Mouse (Mus musculus) CD4-positive, CD25-positive, alpha-beta regulatory T cell, adult 2 months (primary cell): Measurements from ENCODE around the gene Adgrb2.

ENCODE experiments used
- DNase-seq: peaks from one replicate; pipeline ENCODE4 v3.0.0-alpha.2; 2012; ENCODE audit warnings: low read depth, low spot score

Adgrb2 gene

DNA sequence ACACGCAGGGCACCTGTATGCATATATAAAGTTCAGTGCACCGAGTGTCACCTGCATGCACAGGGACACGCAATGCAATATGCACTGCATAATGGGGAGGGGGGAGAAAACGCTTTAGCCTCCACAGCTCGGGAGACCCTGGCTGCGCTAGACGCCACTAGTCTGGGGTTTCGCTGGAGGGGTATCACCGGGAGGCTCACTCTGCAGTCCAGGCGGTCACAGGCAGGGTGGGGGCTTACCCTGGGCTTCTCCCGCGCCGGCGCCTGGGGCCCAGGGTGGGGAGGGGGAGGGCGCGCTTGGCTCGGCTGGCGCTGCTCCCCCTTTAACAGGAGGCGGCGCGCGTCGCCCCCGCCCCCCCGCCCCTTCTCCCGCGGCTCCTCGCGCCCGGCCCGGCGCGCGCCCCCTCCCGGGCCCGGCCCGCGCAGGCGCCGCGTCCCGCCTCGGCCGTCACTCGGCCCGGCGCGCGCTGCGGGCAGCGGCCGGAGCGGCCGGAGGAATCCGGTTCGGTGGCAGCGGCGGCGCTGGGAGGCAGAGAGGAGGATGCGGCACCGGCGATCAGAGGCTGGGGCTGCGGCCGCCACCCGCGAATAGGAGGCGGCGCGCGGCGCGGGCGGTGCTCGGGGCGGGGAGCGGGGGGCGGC is at the start of gene Adgrb2:
TSS of gene Adgrb2 (plus strand) at position 450 of the 641 bp plus-strand sequence.
- DNase-seq, result peak; percentile 41

DNA sequence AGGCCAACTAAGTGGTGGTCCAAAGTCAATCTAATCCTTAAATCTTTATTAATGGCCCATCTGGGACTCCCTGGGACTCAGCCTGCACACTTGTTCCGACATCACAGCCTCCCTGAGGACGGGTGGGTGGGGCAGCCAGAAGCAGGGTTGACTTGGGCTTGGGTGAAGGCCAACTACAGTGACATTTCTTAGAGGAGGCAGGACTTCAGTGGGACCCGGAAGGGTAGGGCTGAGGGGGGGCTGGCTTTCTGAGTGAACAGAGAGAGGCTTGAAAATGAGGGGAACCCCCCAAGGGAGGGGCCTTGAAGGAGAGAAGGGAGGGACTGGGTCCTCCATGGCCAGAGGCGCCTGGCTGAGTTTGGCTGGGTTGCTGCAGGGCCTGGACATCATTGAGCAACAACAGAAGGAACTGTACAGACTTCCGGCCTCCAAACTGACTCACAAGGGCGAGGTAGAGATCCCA is 33.3 kb upstream of the Adgrb2 start:
- no peak for DNase-seq

GRCm38 (mm10) chr4:129952241-129952810 is 32.3 kb upstream of the Adgrb2 start:
- DNase-seq, result no peak

DNA sequence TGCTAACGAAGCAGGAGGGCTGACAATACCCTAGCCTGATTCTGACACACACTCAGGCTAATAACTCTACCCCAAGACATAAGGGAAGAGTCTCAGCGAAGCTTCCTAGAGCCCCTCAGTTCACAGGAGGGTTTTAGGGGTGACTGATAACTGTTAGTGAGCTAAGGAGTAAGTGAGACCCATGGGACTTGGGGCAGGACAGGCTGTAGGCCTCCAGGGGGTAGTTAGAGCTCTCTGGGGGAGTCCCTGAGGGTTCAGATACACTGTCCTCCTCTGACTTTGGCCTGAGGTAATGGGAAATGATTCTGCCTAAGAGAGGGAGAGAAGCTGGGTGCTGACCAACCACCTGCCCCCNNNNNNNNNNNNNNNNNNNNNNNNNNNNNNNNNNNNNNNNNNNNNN is 30.1 kb upstream of the Adgrb2 start:
- no peak for DNase-seq

GRCm38 (mm10) chr4:129960180-129960944 is 24.3 kb upstream of the Adgrb2 start:
- peak; percentile 63 for DNase-seq

- DNase-seq, result no peak
Measured at GRCm38 (mm10) chr4:129965294-129965693, 19.4 kb upstream of the Adgrb2 start.

DNA sequence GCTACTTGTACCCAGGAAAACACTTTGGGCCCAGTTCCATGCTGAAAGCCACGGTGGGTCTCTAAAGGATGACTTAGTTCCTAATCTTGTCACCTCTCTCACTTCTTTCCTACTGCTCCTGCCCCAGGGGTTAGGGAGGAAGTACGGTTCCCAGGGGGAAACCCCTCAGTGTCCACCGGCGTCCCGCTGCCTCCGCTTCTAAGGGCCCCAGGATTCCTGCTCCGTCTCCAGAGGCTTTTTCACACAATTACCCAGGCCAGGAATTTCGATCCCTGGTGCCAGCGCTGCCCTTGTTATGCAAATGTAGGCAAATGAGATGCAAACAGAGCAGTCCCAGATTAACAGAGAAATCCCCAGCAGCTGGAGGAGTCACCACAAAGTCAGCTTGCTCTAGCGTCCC is 18.5 kb upstream of the Adgrb2 start:
- DNase-seq, result no peak

- no peak for DNase-seq
Measured at GRCm38 (mm10) chr4:129967024-129968014, 17.4 kb upstream of the Adgrb2 start.

DNA sequence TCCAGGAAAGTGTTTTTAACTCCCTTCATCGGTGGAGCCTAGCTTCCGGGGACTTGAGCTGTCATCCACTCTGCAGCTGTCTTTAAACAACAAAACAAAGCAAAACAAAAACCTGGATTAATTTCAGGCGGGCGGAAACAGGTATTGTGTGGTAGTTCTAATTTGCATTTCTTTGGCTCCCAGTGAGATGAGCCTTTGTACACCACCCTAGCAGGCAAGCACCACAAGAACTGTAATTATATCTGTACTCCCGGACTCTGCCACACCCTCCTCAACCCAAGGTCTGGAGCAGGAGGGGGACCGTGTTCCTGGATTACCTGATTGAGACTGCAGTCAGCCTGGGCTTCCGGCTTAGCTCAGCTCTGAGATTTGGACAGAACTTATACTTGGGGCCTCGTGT is 14.5 kb upstream of the Adgrb2 start:
- DNase-seq, result no peak

GRCm38 (mm10) chr4:129970861-129971260 is 13.8 kb upstream of the Adgrb2 start:
- DNase-seq, result no peak

GRCm38 (mm10) chr4:129971989-129972388 is 12.7 kb upstream of the Adgrb2 start:
- DNase-seq, result no peak

- no peak for DNase-seq
Measured at GRCm38 (mm10) chr4:129974285-129974684, 10.4 kb upstream of the Adgrb2 start.

DNA sequence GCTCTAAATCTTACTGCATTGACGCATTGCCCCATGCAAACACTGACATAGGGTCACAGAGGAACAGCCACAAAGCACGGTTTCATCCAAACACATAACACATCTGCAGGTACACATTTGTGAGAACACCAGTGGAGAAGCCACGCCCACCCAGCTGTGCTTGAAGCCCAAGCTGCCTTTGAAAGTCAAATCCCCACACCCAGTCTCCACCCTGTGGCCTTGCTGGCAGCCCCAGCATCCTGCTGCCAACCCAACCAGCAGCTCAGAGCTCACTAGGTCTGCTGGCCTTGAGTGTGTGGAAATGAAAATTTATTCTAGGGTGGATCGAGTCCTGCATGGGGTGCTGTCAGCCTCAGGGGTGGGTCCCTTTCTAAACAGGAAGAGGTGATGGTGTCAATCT is 7.4 kb upstream of the Adgrb2 start:
- DNase-seq, result no peak

DNA sequence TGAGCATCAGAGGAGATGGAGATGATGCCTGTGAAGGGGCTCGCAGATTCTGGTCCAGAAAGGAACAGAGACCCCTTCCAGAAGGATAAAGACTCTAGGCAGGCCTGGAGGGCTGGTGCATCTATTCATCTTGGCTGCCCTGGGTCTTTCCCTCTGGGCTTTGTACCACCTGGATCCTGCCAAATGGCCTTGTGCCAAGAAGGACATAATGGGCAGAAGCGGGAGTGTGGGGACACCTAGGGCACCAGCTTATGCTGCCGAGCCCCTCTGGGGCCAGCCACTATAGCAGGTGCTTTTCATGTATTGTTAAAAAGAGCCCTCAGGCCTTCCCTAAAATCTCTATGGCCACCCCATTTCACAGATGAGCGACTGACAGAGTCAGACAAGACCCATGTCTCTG is 6.4 kb upstream of the Adgrb2 start:
- no peak for DNase-seq

DNA sequence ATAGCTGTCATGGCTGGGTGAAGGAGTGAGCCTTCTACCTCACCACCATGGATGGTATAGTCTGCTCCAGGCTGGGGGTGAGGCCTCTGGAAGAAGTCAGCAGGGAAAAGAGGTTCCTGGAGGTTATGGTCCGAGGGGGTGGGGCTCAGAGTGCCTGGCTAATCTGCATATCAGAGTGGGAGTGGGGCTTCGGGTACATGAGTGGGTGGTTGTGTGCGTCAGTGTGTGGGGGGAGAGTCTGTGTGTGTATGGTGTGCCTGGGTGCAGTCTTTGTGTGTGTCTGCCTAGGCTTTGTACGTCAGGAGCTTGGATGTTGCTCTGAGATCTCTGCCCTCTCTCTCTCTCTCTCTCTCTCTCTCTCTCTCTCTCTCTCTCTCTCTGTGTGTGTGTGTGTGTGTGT is 5.7 kb upstream of the Adgrb2 start:
- DNase-seq, result no peak

DNA sequence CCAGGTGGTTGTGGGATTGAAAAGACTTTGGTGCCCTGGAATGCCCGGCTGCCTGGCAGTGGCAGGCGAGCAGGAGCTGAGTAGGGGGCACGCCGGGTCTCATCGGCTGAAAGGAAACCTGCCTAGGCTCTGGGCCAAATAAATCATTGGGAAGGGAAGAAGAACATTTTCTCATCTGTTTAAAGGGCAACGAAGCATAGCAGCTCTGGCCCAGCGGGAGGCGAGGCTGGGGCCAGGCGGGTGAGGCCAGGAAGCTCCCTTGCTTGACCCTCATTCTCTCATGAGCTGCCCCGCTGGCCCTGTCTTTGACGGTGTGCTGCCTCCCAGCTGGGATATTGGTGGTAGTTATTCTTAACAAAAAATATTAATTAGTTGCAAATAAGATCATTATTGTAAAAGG is 3.0 kb upstream of the Adgrb2 start:
- DNase-seq, result no peak

- no peak for DNase-seq
Measured at GRCm38 (mm10) chr4:129983046-129983445, 1.6 kb upstream of the Adgrb2 start.

DNA sequence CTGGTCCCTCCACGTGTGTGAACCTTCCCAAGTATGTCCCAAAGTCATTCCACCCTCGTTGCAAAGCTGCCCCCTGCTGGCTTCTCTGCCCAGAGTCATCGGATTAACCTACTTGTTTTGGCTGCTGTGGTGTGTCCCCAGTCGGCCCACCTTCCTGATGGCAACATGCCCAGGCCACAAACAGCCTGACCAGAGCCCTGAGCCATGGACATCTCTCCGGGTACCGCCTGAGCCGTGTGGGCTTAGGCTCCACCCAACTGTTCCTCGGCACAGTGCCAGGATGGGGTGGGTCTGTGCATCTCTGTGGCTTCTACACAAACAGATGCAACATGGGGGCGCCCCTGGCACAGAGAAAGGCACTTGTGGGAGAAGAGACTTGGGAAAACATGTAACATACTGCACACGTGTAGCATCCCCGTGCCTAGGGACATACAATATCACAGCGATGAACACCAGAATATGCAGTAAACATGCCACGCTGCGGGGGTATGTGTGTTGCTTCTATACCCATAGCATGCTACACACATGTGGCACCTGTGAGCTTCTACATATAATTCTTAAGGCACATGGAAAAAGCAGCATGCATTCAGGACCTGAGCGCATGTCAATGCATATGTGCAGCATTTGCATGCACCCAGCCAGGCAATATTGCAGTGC is 778 bp upstream of the Adgrb2 start:
- DNase-seq, result peak; percentile 53

DNA sequence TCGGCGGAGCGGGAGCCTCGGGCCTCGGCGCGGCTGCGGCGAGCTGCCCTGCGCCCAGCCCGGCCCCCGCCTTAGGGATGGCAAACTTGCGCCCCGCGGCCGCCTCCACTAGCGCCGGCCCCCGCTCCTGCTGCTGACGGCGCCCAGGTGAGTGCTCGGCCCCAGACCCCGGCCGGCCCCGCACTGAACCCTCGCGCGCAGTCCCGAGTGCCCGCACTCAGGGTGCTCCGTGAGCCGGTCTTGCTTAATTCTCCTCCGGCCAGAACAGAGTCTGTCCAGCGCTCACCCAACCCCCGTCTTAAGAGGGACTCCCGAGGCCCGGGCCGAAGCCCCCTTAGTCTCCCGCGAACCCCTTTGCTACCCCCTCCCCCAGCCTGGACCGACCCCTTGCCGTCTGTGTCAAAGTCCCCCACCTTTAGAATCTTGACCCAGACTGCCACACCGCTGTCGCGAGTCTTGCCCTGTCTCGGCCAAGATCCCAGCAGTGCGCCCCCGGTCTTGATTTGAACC is 546 bp downstream of the Adgrb2 start:
- peak; percentile 13 for DNase-seq

DNA sequence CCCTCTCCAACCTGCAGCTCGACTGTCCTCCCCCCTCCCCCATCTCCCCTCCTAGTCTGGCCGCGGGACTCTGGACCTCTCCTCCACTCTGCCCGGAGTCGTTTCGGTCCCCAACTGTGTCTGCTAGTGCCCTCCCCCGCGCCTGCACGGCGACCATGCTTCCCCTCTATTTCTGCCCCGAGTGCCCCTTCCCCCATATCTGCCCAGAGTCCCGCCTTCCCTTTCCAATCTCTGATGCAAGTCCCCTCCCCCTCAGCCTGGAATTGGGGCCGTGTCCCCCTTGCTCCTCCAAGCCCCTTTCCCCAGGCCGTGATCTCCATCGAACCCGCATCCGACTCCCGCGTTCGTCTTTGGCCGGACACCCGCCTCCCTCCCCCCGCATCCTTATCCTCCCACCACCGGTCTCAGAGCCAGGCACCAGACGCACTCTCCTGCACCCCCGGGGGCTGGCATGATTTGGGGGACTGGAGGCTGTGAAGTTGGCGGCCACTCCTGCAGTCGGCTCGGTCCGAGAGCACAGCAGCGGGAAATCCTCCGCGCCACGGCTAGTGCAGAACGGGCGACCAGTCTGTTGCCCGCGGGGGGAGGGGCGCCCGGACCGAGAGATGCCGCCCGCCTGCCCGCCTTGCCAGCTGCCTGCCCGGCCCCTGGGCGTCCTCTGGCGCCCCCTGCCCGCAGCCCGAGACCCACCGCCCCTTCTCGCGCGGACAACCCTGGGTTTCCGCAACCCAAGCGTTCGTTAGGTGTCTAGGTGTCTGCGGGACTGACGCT is 1.2 kb downstream of the Adgrb2 start:
- peak; percentile 68 for DNase-seq
